Mouse (Mus musculus): ENCODE measurements around the gene Eid1. TPM values are rescaled to one million over a fixed set of nuclear protein-coding genes. Genes with fewer than 3 reads are reported as not detected.
A peak's percentile ranks its signal among the peaks of the same experiment; 100 is the strongest.

Gene Eid1
- polyA plus RNA-seq, 2 experiments, result 182 to 298 TPM

DNA sequence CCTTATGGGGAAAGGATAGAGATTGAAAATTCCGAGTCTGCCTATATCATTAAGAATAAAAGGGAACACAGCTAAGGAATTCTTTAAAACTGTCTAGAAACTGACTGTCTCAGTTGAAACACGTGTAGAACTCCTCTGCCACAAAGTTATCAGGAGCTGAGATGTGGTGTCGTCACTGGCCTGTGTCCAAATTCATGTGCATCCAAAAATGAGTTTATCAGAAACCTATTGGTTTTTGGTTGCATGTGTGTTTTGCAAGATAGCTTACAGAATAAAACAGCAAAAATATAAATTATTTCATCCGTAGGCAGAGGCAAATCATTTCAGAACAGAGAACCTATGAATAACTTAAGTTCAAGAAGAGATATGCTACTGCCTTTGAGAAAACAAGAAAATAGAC, 6.2 kb upstream of the Eid1 start:
- 79% methylated on average over 4 of the region's 4 CpGs for WGBS
- no peak overlapping the region for H3K27ac ChIP-seq (replicated peaks; ENCODE audit: low read depth, low read length)
- H3K4me1 ChIP-seq (ENCODE audit: control insufficient read depth, insufficient read depth, low read length), result no peaks in the 10 kb centered on the region
- no peak overlapping the region for H3K4me3 ChIP-seq (replicated peaks; ENCODE audit: low read length)
- no peaks in the 10 kb centered on the region for H3K27me3 ChIP-seq (ENCODE audit: control insufficient read depth, insufficient read depth, low read length)
- H3K4me2 ChIP-seq (replicated peaks; ENCODE audit: low read depth, low read length, severe bottlenecking), result no peak overlapping the region
- no peaks in the 10 kb centered on the region for H3K9me3 ChIP-seq (ENCODE audit: control insufficient read depth, low read length)
- no peak for TF ChIP-seq POLR2A (IDR thresholded peaks at IDR 0.05; ENCODE audit: borderline replicate concordance, extremely low read depth, insufficient read depth, insufficient read length)
- ATAC-seq (ENCODE audit: low FRiP score, low read depth), result no peak
- DNase-seq (ENCODE audit: low spot score), result no peak
- no peak overlapping the region for H3K9ac ChIP-seq (ENCODE audit: low read depth, low read length, severe bottlenecking)
- no peaks in the 10 kb centered on the region for H3K36me3 ChIP-seq (ENCODE audit: control insufficient read depth, insufficient read depth, low read length)

DNA sequence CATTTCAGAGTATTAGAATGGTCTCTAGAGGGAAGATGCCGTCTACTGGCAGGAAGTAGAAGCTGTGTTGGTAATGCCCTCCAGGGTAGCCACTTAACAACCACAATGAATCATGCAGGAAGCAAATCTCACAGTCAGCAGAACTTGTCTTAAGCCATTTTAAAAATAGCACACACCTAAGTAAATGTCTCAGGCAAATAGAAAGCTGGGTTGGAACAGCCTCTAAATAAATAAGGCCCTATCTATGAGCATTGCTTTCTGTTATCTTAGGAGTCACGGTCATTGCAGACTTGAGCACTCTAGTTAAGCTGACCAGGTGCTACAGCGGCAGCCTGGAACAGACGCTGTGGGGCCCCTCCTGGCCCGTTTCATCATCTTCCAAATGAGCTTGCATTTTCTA, 5.7 kb upstream of the Eid1 start:
- Histone ChIP-seq H3K4me2 (replicated peaks; ENCODE audit: low read depth, low read length, severe bottlenecking) (no peak overlapping the region), H3K27me3 (ENCODE audit: control insufficient read depth, insufficient read depth, low read length) (no peaks in the 10 kb centered on the region), H3K9ac (ENCODE audit: low read depth, low read length, severe bottlenecking) (no peak overlapping the region), H3K4me1 (ENCODE audit: control insufficient read depth, insufficient read depth, low read length) (no peaks in the 10 kb centered on the region), H3K9me3 (ENCODE audit: control insufficient read depth, low read length) (no peaks in the 10 kb centered on the region), H3K27ac (replicated peaks; ENCODE audit: low read depth, low read length) (no peak overlapping the region), H3K4me3 (replicated peaks; ENCODE audit: low read length) (no peak overlapping the region), H3K36me3 (ENCODE audit: control insufficient read depth, insufficient read depth, low read length) (no peaks in the 10 kb centered on the region)
- 36% methylated on average over 5 of the region's 5 CpGs for WGBS
- ATAC-seq (ENCODE audit: low FRiP score, low read depth), result no peak
- TF ChIP-seq POLR2A (IDR thresholded peaks at IDR 0.05; ENCODE audit: borderline replicate concordance, extremely low read depth, insufficient read depth, insufficient read length), result no peak
- DNase-seq (ENCODE audit: low spot score), result no peak

DNA sequence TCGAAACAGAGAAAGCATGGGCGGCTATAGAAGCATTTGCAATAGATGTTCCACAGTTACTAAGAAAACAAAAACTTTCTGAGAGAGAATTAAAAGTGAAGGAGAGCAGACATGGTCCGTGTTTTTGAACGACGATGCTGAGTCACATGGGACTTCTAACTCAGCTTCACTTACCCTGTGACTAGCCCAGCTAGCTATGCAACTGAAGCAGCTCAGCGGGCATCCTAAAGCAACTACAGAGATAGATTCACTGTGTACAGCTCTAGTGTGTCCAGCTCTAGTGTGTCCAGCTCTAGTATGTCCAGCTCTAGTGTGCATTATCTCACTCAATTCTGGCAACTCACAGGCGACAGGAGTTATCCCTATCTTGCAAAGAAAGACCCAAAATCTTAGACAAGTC, 5.2 kb upstream of the Eid1 start:
- no peak for TF ChIP-seq POLR2A (IDR thresholded peaks at IDR 0.05; ENCODE audit: borderline replicate concordance, extremely low read depth, insufficient read depth, insufficient read length)
- Histone ChIP-seq H3K9ac (ENCODE audit: low read depth, low read length, severe bottlenecking) (no peak overlapping the region), H3K27ac (replicated peaks; ENCODE audit: low read depth, low read length) (no peak overlapping the region), H3K4me1 (ENCODE audit: control insufficient read depth, insufficient read depth, low read length) (no peaks in the 10 kb centered on the region), H3K9me3 (ENCODE audit: control insufficient read depth, low read length) (no peaks in the 10 kb centered on the region), H3K4me3 (replicated peaks; ENCODE audit: low read length) (no peak overlapping the region), H3K4me2 (replicated peaks; ENCODE audit: low read depth, low read length, severe bottlenecking) (no peak overlapping the region), H3K36me3 (ENCODE audit: control insufficient read depth, insufficient read depth, low read length) (no peaks in the 10 kb centered on the region), H3K27me3 (ENCODE audit: control insufficient read depth, insufficient read depth, low read length) (no peaks in the 10 kb centered on the region)
- 73% methylated on average over 7 of the region's 7 CpGs for WGBS
- DNase-seq (ENCODE audit: low spot score) (no peak), ATAC-seq (ENCODE audit: low FRiP score, low read depth) (no peak)

DNA sequence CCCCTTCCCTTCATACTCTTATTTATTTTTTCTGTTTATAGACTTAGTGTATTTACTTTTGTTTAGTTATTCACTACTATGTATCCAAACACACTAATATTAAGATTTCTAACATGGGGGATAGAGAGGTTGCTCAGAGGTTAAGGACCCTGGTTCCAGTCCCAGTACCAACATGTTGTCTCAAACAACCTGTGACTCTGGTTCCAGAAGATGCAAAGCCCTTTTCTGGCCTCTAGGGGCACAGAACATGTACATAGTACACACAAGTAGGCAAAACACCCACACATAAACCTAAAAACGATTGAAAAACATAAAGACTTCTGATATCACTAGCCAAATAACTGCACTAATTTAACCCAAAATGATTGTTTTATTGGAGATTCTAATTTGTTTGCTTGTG, 2.0 kb upstream of the Eid1 start:
- Histone ChIP-seq H3K4me3 (replicated peaks; ENCODE audit: low read length) (no peak overlapping the region), H3K9ac (ENCODE audit: low read depth, low read length, severe bottlenecking) (no peak overlapping the region), H3K9me3 (ENCODE audit: control insufficient read depth, low read length) (no peaks in the 10 kb centered on the region), H3K27ac (replicated peaks; ENCODE audit: low read depth, low read length) (no peak overlapping the region), H3K4me2 (replicated peaks; ENCODE audit: low read depth, low read length, severe bottlenecking) (no peak overlapping the region), H3K36me3 (ENCODE audit: control insufficient read depth, insufficient read depth, low read length) (no peaks in the 10 kb centered on the region; the same call in 1 of the 2 replicates), H3K27me3 (ENCODE audit: control insufficient read depth, insufficient read depth, low read length) (no peaks in the 10 kb centered on the region), H3K4me1 (ENCODE audit: control insufficient read depth, insufficient read depth, low read length) (0 out of 2 replicates have a peak, but pooled peaks cover 6% of the 10 kb centered on the region)
- DNase-seq (ENCODE audit: low spot score) (no peak), ATAC-seq (ENCODE audit: low FRiP score, low read depth) (no peak)
- WGBS, result 48% methylated on average over 1 of the region's 1 CpGs
- no peak for TF ChIP-seq POLR2A (IDR thresholded peaks at IDR 0.05; ENCODE audit: borderline replicate concordance, extremely low read depth, insufficient read depth, insufficient read length)

DNA sequence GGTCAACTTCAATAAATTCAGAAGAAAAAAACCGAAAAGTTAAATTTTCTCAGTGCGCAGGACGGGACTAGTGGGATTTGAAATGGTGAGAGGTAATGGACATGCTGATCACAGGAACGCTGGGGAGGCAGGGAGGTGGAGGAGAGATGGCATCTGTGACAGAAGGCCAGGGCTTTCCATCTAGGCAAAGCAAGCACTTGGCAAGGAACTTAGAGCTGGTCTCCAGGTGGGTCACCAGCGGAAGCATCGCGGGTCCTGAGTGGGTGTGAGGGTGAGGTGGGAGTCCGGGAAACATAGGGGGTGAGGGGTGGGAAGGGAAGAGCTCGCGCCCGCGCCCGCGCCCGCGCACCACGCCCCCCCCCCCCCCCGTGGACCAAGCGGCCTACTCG, 333 bp upstream of the Eid1 start:
- Histone ChIP-seq H3K4me2 (replicated peaks; ENCODE audit: low read depth, low read length, severe bottlenecking) (peak overlapping the region; percentile 67), H3K4me3 (replicated peaks; ENCODE audit: low read length) (peak overlapping the region; percentile 88), H3K27me3 (ENCODE audit: control insufficient read depth, insufficient read depth, low read length) (no peaks in the 10 kb centered on the region), H3K4me1 (ENCODE audit: control insufficient read depth, insufficient read depth, low read length) (0 out of 2 replicates have a peak, but pooled peaks cover 6% of the 10 kb centered on the region), H3K27ac (replicated peaks; ENCODE audit: low read depth, low read length) (peak overlapping the region; percentile 96), H3K9ac (ENCODE audit: low read depth, low read length, severe bottlenecking) (peak overlapping the region; percentile 91), H3K9me3 (ENCODE audit: control insufficient read depth, low read length) (no peaks in the 10 kb centered on the region), H3K36me3 (ENCODE audit: control insufficient read depth, insufficient read depth, low read length) (no peaks in the 10 kb centered on the region; the same call in 1 of the 2 replicates)
- 28% methylated on average over 8 of the region's 20 CpGs for WGBS
- no peak for TF ChIP-seq POLR2A (IDR thresholded peaks at IDR 0.05; ENCODE audit: borderline replicate concordance, extremely low read depth, insufficient read depth, insufficient read length)
- DNase-seq (ENCODE audit: low spot score) (no peak), ATAC-seq (ENCODE audit: low FRiP score, low read depth) (no peak)

DNA sequence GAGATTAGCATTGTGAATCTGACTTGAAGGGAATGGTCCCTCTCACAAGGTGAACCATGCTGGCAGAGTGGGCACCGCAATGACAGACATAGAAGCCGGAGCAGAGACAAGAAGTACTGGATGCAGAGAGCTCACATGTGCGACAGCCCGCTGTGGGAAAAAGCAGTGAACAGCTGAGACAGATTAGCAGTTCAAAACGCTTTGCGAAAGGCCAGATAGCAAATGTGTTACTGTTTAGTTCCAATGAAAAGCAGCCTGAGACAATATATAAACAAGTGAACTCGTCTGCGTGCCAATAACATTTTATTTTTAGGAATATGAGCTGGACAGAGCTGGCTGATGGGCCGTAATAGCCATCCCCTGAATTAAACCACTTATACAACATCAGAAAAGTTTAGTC, 8.9 kb downstream of the Eid1 start:
- no peak for TF ChIP-seq POLR2A (IDR thresholded peaks at IDR 0.05; ENCODE audit: borderline replicate concordance, extremely low read depth, insufficient read depth, insufficient read length)
- ATAC-seq (ENCODE audit: low FRiP score, low read depth) (no peak), DNase-seq (ENCODE audit: low spot score) (peak; percentile 68)
- Histone ChIP-seq H3K36me3 (ENCODE audit: control insufficient read depth, insufficient read depth, low read length) (no peaks in the 10 kb centered on the region), H3K9ac (ENCODE audit: low read depth, low read length, severe bottlenecking) (no peak overlapping the region), H3K27me3 (ENCODE audit: control insufficient read depth, insufficient read depth, low read length) (no peaks in the 10 kb centered on the region), H3K4me2 (replicated peaks; ENCODE audit: low read depth, low read length, severe bottlenecking) (no peak overlapping the region), H3K4me1 (ENCODE audit: control insufficient read depth, insufficient read depth, low read length) (0 out of 2 replicates have a peak, but pooled peaks cover 5% of the 10 kb centered on the region), H3K27ac (replicated peaks; ENCODE audit: low read depth, low read length) (no peak overlapping the region), H3K9me3 (ENCODE audit: control insufficient read depth, low read length) (no peaks in the 10 kb centered on the region), H3K4me3 (replicated peaks; ENCODE audit: low read length) (no peak overlapping the region)
- 27% methylated on average over 9 of the region's 9 CpGs for WGBS

Data from limb, embryonic 14.5 days (tissue).